Mouse (Mus musculus) hindbrain, embryonic 12.5 days (tissue): ENCODE data around the gene Trim30d. TPM values are rescaled to one million over a fixed set of nuclear protein-coding genes. Genes with fewer than 3 reads are reported as not detected.
A peak's percentile ranks its signal among the peaks of the same experiment; 100 is the strongest.
"Not testable (repeated sequence)": the region's sequence is repeated elsewhere in the genome, so short reads cannot be mapped to it uniquely, and the experiment has no call there.

Experiments used
- ATAC-seq: fragments of 200-750 bp; cut with Nextera tagmentation; 2 replicates; pipeline ENCODE4 v1.8.0; 2017; ENCODE audit warnings: moderate TSS enrichment; ENCODE audit not compliant: low FRiP score
- H3K27ac ChIP-seq: fragments of 300-500 bp; sonication (generic); 2 replicates; pipeline ENCODE4 v1.5.1; 2016; ENCODE audit warnings: mild to moderate bottlenecking
- H3K27me3 ChIP-seq: fragments of 300-500 bp; sonication (generic); 2 replicates; pipeline ENCODE4 v1.6.1; 2016; ENCODE audit warnings: mild to moderate bottlenecking
- H3K36me3 ChIP-seq: fragments of 300-500 bp; sonication (generic); 2 replicates; pipeline ENCODE4 v1.6.1; 2016; ENCODE audit warnings: mild to moderate bottlenecking
- H3K4me1 ChIP-seq: fragments of 300-500 bp; sonication (generic); 2 replicates; pipeline ENCODE4 v1.6.1; 2016
- H3K4me2 ChIP-seq: fragments of 300-500 bp; sonication (generic); replicated peaks from 2 replicates; pipeline ENCODE4 v1.6.1; 2016; ENCODE audit warnings: mild to moderate bottlenecking
- H3K4me3 ChIP-seq: fragments of 300-500 bp; sonication (generic); 2 replicates; pipeline ENCODE4 v1.5.1; 2016; ENCODE audit warnings: mild to moderate bottlenecking
- H3K9ac ChIP-seq: fragments of 300-500 bp; sonication (generic); 2 replicates; pipeline ENCODE4 v1.6.1; 2016; ENCODE audit warnings: mild to moderate bottlenecking, moderate library complexity
- H3K9me3 ChIP-seq: fragments of 300-500 bp; sonication (generic); replicated peaks from 2 replicates; pipeline ENCODE4 v1.6.1; 2016; ENCODE audit warnings: mild to moderate bottlenecking
- WGBS: fragments of 180-500 bp; shearing (Covaris S2); methylation state at CpG from one replicate; pipeline ENCODE4 v1.1.7; 2016; 5-methylcytosine and 5-hydroxymethylcytosine counted together
- polyA plus RNA-seq: library from polyadenylated mRNA; unstranded; fragments of >200 nt; fragmentation: Nextera tagmentation; extraction: Ambion mirVana; gene quantifications from 2 replicates; pipeline ENCODE4 v1.2.1, GENCODE M21; 2016

Trim30d gene
- 0.12 and 0.25 TPM in 2 replicates for polyA plus RNA-seq

GRCm38 (mm10) chr7:104507421-104508065, at the start of gene Trim30d:
TSS of gene Trim30d (minus strand) at chr7:104507849.
- H3K27me3 ChIP-seq, H3K36me3 ChIP-seq, H3K9ac ChIP-seq, H3K27ac ChIP-seq, H3K4me1 ChIP-seq, H3K4me3 ChIP-seq, ATAC-seq, H3K9me3 ChIP-seq, H3K4me2 ChIP-seq: not testable (repeated sequence)

GRCm38 (mm10) chr7:104552700-104553099, 45.1 kb upstream of the Trim30d start:
- no peak overlapping the region for H3K4me2 ChIP-seq

DNA sequence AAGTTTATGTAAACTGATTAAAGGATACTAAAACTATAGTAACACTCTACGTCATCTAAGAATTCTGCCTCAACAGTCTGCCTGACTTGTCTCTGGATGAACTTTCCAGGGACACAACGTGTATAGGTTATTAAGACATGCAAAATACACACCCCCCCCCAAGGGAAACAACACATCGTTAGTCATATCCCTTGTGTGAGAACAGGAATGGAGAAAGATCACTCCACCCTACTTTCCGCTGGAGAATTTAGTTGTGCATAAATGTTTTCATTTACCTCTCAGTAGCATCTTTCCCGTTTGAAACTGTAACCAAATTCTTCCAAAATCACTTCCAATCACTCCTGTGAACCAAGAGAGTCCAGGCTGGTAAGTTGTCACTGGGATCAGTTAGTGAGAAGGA, 42.2 kb upstream of the Trim30d start, which contains the start of gene Olfr651:
Gene Olfr651, plus strand, starts transcription at position 301 of the 400 bp plus-strand sequence.
- WGBS, result 81% methylated on average over 5 of the region's 5 CpGs
- Histone ChIP-seq H3K36me3 (no peaks in the 10 kb centered on the region), H3K27ac (no peak within 1 kb of the TSS), H3K4me1 (no peaks in the 10 kb centered on the region), H3K9me3 (no peaks in the 10 kb centered on the region), H3K9ac (no peak within 1 kb of the TSS), H3K4me2 (no peak within 1 kb of the TSS), H3K27me3 (no peaks in the 10 kb centered on the region), H3K4me3 (no peak within 1 kb of the TSS)
- ATAC-seq, result no peak

More at GRCm38 (mm10) chr7:104552700-104553099, 45.1 kb upstream of the Trim30d start:
- no peaks in the 10 kb centered on the region for H3K4me1 ChIP-seq
- H3K27me3 ChIP-seq, result no peaks in the 10 kb centered on the region
- H3K9me3 ChIP-seq, result no peaks in the 10 kb centered on the region
- H3K36me3 ChIP-seq, result no peaks in the 10 kb centered on the region
- H3K9ac ChIP-seq, result no peak overlapping the region
- no peak overlapping the region for H3K4me3 ChIP-seq
- 70% methylated on average over 1 of the region's 1 CpGs for WGBS
- no peak for ATAC-seq
- no peak overlapping the region for H3K27ac ChIP-seq

DNA sequence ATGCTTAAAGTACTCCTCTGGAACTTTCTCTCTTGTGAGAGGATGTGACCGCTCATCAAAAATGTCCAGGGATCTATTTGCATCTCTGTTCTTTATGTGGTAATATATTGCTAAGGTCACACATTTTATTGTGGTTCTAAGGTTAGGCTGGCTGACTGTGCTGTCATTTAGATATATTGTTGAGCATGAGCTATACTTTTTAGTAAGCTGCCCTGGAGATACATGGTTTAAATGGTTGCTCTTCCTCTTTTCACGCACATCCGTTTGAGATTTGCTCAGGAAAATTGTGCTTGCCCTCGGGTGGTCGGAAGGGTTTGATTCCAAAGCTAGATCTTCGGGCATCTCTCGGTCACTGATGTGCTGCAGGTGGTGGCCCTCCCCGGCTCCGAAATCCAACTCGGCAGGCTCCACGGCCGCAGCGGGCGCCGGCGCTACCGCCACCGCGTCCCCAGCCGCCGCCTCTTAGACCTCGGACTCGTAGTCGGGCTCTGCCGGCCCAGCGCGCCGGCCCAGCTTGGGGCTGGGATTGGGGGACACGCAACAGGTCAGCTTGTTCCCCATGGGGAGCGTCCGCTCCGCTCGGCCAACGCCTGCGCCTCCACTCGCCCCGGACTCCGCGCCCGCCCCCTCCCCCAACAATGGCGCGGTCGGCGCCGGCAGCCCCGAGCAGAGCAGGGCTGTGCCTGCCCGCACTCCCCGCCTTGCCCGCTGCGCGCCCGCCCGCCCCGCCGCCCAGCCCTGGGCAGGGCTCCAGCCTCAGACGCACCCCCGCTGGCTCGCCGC, 5.9 kb downstream of the Trim30d start:
- 3% methylated on average over 59 of the region's 59 CpGs for WGBS
- peak overlapping the region; percentile 60 for H3K4me2 ChIP-seq
- peaks cover 6% of the 10 kb centered on the region for H3K27me3 ChIP-seq
- no peaks in the 10 kb centered on the region for H3K36me3 ChIP-seq
- H3K27ac ChIP-seq, result no peak overlapping the region
- H3K9me3 ChIP-seq, result no peaks in the 10 kb centered on the region
- peak; percentile 91 for ATAC-seq
- peak overlapping the region; percentile 50 for H3K4me3 ChIP-seq
- no peaks in the 10 kb centered on the region for H3K4me1 ChIP-seq
- peak overlapping the region; percentile 55 for H3K9ac ChIP-seq

- 74% methylated on average over 6 of the region's 6 CpGs for WGBS
- H3K9me3 ChIP-seq, H3K4me2 ChIP-seq, H3K4me3 ChIP-seq, H3K36me3 ChIP-seq, ATAC-seq, H3K27me3 ChIP-seq, H3K4me1 ChIP-seq, H3K9ac ChIP-seq, H3K27ac ChIP-seq: not testable (repeated sequence)
Measured at GRCm38 (mm10) chr7:104501186-104501585, 6.5 kb downstream of the Trim30d start.

GRCm38 (mm10) chr7:104499464-104499863, 8.2 kb downstream of the Trim30d start:
- not testable (repeated sequence) for H3K4me3 ChIP-seq, H3K27me3 ChIP-seq, H3K36me3 ChIP-seq, H3K4me1 ChIP-seq, H3K9me3 ChIP-seq, ATAC-seq, H3K27ac ChIP-seq, H3K4me2 ChIP-seq, H3K9ac ChIP-seq
- 67% methylated on average over 7 of the region's 8 CpGs for WGBS

- no peaks in the 10 kb centered on the region for H3K27me3 ChIP-seq
- 72% methylated on average over 3 of the region's 3 CpGs for WGBS
- H3K4me3 ChIP-seq, result no peak within 1 kb of the TSS
- H3K27ac ChIP-seq, result no peak within 1 kb of the TSS
- no peaks in the 10 kb centered on the region for H3K4me1 ChIP-seq
- no peak within 1 kb of the TSS for H3K9ac ChIP-seq
- H3K9me3 ChIP-seq, result no peaks in the 10 kb centered on the region
- no peak for ATAC-seq
- H3K36me3 ChIP-seq, result no peaks in the 10 kb centered on the region
- no peak within 1 kb of the TSS for H3K4me2 ChIP-seq
Measured at GRCm38 (mm10) chr7:104465065-104465744, 42.4 kb downstream of the Trim30d start, which contains the start of gene Trim30a. TSS of gene Trim30a (minus strand) at chr7:104465193.

DNA sequence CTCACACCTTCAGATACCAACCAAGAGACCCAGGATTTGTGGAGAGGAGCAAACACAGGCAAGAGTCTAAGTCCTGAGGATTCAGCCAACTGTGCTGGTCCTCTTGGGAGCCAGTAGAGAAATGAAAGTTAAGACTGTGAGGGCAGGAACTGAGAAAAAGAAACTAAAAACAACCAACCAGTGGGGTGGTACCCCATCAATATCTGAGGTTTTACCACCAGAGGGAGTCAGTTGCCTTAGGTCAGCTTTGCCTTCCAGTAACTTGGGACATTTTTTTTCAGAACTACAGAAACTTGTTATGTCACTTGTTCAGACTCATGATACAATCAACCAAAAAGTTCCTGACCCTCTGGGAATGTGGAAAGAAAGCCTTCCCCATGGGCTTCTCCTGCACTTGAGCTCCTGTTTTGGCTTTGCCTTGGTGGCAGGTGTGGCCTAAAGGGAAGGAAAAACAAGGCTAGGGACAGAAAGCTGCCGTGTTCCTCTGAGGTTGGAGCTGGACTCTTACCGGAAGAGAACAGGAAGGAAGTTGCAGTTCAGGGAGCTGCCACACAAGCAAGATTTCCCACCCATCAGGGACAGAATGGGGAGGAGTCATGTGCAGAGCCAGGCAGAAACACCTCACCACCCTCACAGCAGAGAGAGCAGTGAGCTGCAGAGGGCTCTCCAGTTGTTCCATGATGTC, 61.5 kb downstream of the Trim30d start:
- no peak overlapping the region for H3K9ac ChIP-seq
- no peaks in the 10 kb centered on the region for H3K36me3 ChIP-seq
- no peak for ATAC-seq
- H3K9me3 ChIP-seq, result no peaks in the 10 kb centered on the region
- no peak overlapping the region for H3K27ac ChIP-seq
- H3K4me2 ChIP-seq, result no peak overlapping the region
- H3K4me3 ChIP-seq, result no peak overlapping the region
- H3K27me3 ChIP-seq, result no peaks in the 10 kb centered on the region
- whole genome bisulfite sequencing, result 58% methylated on average over 2 of the region's 2 CpGs
- H3K4me1 ChIP-seq, result no peaks in the 10 kb centered on the region

Other genes starting within 250 kb of the Trim30d start
- 0.07 and 0.14 TPM in 2 replicates for gene Trim5, start 219.8 kb downstream of the Trim30d start, polyA plus RNA-seq
- 3.4 and 4.2 TPM in 2 replicates for gene Trim12a, start 192.4 kb downstream of the Trim30d start, polyA plus RNA-seq
- gene Trim34b, start 178.4 kb downstream of the Trim30d start, polyA plus RNA-seq, result not detected in 2 replicates
- 1.0 and 1.3 TPM in 2 replicates for gene Trim12c, start 154.5 kb downstream of the Trim30d start, polyA plus RNA-seq
- gene Trim30b, start 138.0 kb downstream of the Trim30d start, polyA plus RNA-seq, result not detected in 2 replicates
- not detected in 2 replicates for gene Trim30c, start 107.0 kb downstream of the Trim30d start, polyA plus RNA-seq
- gene Trim30a, start 42.7 kb downstream of the Trim30d start, polyA plus RNA-seq, result 0.69 and 1.3 TPM in 2 replicates
- not detected in 2 replicates for gene Olfr651, start 42.3 kb upstream of the Trim30d start, polyA plus RNA-seq
- not detected in 2 replicates for gene Olfr652, start 53.1 kb upstream of the Trim30d start, polyA plus RNA-seq
- not detected in 2 replicates for gene Olfr653, start 69.5 kb upstream of the Trim30d start, polyA plus RNA-seq
- gene Olfr654, start 79.2 kb upstream of the Trim30d start, polyA plus RNA-seq, result not detected in 2 replicates
- gene Olfr655, start 93.9 kb upstream of the Trim30d start, polyA plus RNA-seq, result not detected in 2 replicates
- gene Olfr656, start 106.1 kb upstream of the Trim30d start, polyA plus RNA-seq, result not detected in 2 replicates
- gene Olfr657, start 116.9 kb upstream of the Trim30d start, polyA plus RNA-seq, result not detected in 2 replicates
- gene Olfr658, start 139.5 kb upstream of the Trim30d start, polyA plus RNA-seq, result not detected in 2 replicates
- not detected in 2 replicates for gene Olfr659, start 158.9 kb upstream of the Trim30d start, polyA plus RNA-seq
- not detected in 2 replicates for gene Olfr661, start 178.7 kb upstream of the Trim30d start, polyA plus RNA-seq